Mouse (Mus musculus): Measurements from ENCODE around the gene Wdfy3. TPM values are rescaled to one million over a fixed set of nuclear protein-coding genes. Genes with fewer than 3 reads are reported as not detected.

Gene Wdfy3
- polyA plus RNA-seq, 1 experiment from 2014 or later, result 41.5 TPM

GRCm38 (mm10) chr5:101958941-101959340 lies 110.8 kb downstream of the Wdfy3 start:
- no peak for DNase-seq
- H3K27ac ChIP-seq (replicated peaks; ENCODE audit: low read depth, low read length), result no peak overlapping the region
- H3K9ac ChIP-seq (replicated peaks; ENCODE audit: low read length), result no peak overlapping the region
- H3K36me3 ChIP-seq (ENCODE audit: control insufficient read depth, insufficient read depth, low read length), result peaks cover 59% of the 10 kb centered on the region
- WGBS, result 95% methylated on average over 4 of the region's 4 CpGs
- no peak overlapping the region for H3K4me2 ChIP-seq (ENCODE audit: low read length)
- H3K4me3 ChIP-seq (replicated peaks; ENCODE audit: low read depth, low read length), result no peak overlapping the region
- no peaks in the 10 kb centered on the region for H3K9me3 ChIP-seq (ENCODE audit: control insufficient read depth, low read length)
- H3K27me3 ChIP-seq (ENCODE audit: control insufficient read depth, insufficient read depth, low read length), result no peaks in the 10 kb centered on the region
- H3K4me1 ChIP-seq (ENCODE audit: control insufficient read depth, insufficient read depth, low read length), result no peaks in the 10 kb centered on the region
- ATAC-seq (ENCODE audit: low FRiP score, low TSS enrichment), result no peak

- H3K27ac ChIP-seq (replicated peaks; ENCODE audit: low read depth, low read length), result no peak overlapping the region
Measured at GRCm38 (mm10) chr5:101957419-101957818, 112.3 kb downstream of the Wdfy3 start.

GRCm38 (mm10) chr5:101954393-101955340 lies 115.1 kb downstream of the Wdfy3 start:
- DNase-seq (no peak), ATAC-seq (ENCODE audit: low FRiP score, low TSS enrichment) (no peak)
- no peak overlapping the region for H3K9ac ChIP-seq (replicated peaks; ENCODE audit: low read length)
- H3K4me2 ChIP-seq (ENCODE audit: low read length), result no peak overlapping the region
- no peak overlapping the region for H3K4me3 ChIP-seq (replicated peaks; ENCODE audit: low read depth, low read length)
- H3K27ac ChIP-seq (replicated peaks; ENCODE audit: low read depth, low read length), result no peak overlapping the region
- H3K36me3 ChIP-seq (ENCODE audit: control insufficient read depth, insufficient read depth, low read length), result peaks cover 73% of the 10 kb centered on the region
- WGBS, result 92% methylated on average over 16 of the region's 16 CpGs
- no peaks in the 10 kb centered on the region for H3K4me1 ChIP-seq (ENCODE audit: control insufficient read depth, insufficient read depth, low read length)
- H3K27me3 ChIP-seq (ENCODE audit: control insufficient read depth, insufficient read depth, low read length), result no peaks in the 10 kb centered on the region
- no peaks in the 10 kb centered on the region for H3K9me3 ChIP-seq (ENCODE audit: control insufficient read depth, low read length)

More at GRCm38 (mm10) chr5:101957419-101957818, 112.3 kb downstream of the Wdfy3 start:
- no peaks in the 10 kb centered on the region for H3K4me1 ChIP-seq (ENCODE audit: control insufficient read depth, insufficient read depth, low read length)
- no peaks in the 10 kb centered on the region for H3K27me3 ChIP-seq (ENCODE audit: control insufficient read depth, insufficient read depth, low read length)
- no peak for DNase-seq
- WGBS, result 94% methylated on average over 8 of the region's 8 CpGs
- H3K36me3 ChIP-seq (ENCODE audit: control insufficient read depth, insufficient read depth, low read length), result peaks cover 64% of the 10 kb centered on the region
- no peak overlapping the region for H3K9ac ChIP-seq (replicated peaks; ENCODE audit: low read length)
- H3K9me3 ChIP-seq (ENCODE audit: control insufficient read depth, low read length), result no peaks in the 10 kb centered on the region
- H3K4me2 ChIP-seq (ENCODE audit: low read length), result no peak overlapping the region
- no peak overlapping the region for H3K4me3 ChIP-seq (replicated peaks; ENCODE audit: low read depth, low read length)
- ATAC-seq (ENCODE audit: low FRiP score, low TSS enrichment), result no peak

- H3K9ac ChIP-seq (replicated peaks; ENCODE audit: low read length), result no peak overlapping the region
- 91% methylated on average over 1 of the region's 1 CpGs for WGBS
- H3K4me1 ChIP-seq (ENCODE audit: control insufficient read depth, insufficient read depth, low read length), result no peaks in the 10 kb centered on the region
- ATAC-seq (ENCODE audit: low FRiP score, low TSS enrichment) (no peak), DNase-seq (no peak)
- H3K27me3 ChIP-seq (ENCODE audit: control insufficient read depth, insufficient read depth, low read length), result no peaks in the 10 kb centered on the region
- no peak overlapping the region for H3K4me3 ChIP-seq (replicated peaks; ENCODE audit: low read depth, low read length)
- H3K4me2 ChIP-seq (ENCODE audit: low read length), result no peak overlapping the region
- H3K9me3 ChIP-seq (ENCODE audit: control insufficient read depth, low read length), result no peaks in the 10 kb centered on the region
- peaks cover 79% of the 10 kb centered on the region for H3K36me3 ChIP-seq (ENCODE audit: control insufficient read depth, insufficient read depth, low read length)
- H3K27ac ChIP-seq (replicated peaks; ENCODE audit: low read depth, low read length), result no peak overlapping the region
Measured at GRCm38 (mm10) chr5:101951918-101952317, 117.8 kb downstream of the Wdfy3 start.

- H3K4me3 ChIP-seq (replicated peaks; ENCODE audit: low read depth, low read length), result no peak overlapping the region
- H3K36me3 ChIP-seq (ENCODE audit: control insufficient read depth, insufficient read depth, low read length), result peaks cover 77% of the 10 kb centered on the region
- H3K4me2 ChIP-seq (ENCODE audit: low read length), result no peak overlapping the region
- 75% methylated on average over 8 of the region's 8 CpGs for WGBS
- no peak overlapping the region for H3K9ac ChIP-seq (replicated peaks; ENCODE audit: low read length)
- H3K4me1 ChIP-seq (ENCODE audit: control insufficient read depth, insufficient read depth, low read length), result no peaks in the 10 kb centered on the region
- H3K27me3 ChIP-seq (ENCODE audit: control insufficient read depth, insufficient read depth, low read length), result no peaks in the 10 kb centered on the region
- H3K9me3 ChIP-seq (ENCODE audit: control insufficient read depth, low read length), result no peaks in the 10 kb centered on the region
- no peak overlapping the region for H3K27ac ChIP-seq (replicated peaks; ENCODE audit: low read depth, low read length)
- ATAC-seq (ENCODE audit: low FRiP score, low TSS enrichment), result no peak
- DNase-seq, result no peak
Measured at GRCm38 (mm10) chr5:101949323-101949722, 120.4 kb downstream of the Wdfy3 start.

- Histone ChIP-seq H3K4me1 (ENCODE audit: control insufficient read depth, insufficient read depth, low read length) (no peaks in the 10 kb centered on the region), H3K27ac (replicated peaks; ENCODE audit: low read depth, low read length) (no peak overlapping the region), H3K4me3 (replicated peaks; ENCODE audit: low read depth, low read length) (no peak overlapping the region), H3K36me3 (ENCODE audit: control insufficient read depth, insufficient read depth, low read length) (peaks cover 78% of the 10 kb centered on the region), H3K9me3 (ENCODE audit: control insufficient read depth, low read length) (no peaks in the 10 kb centered on the region), H3K27me3 (ENCODE audit: control insufficient read depth, insufficient read depth, low read length) (no peaks in the 10 kb centered on the region), H3K4me2 (ENCODE audit: low read length) (no peak overlapping the region), H3K9ac (replicated peaks; ENCODE audit: low read length) (no peak overlapping the region)
- ATAC-seq (ENCODE audit: low FRiP score, low TSS enrichment) (no peak), DNase-seq (no peak)
- 88% methylated on average over 7 of the region's 7 CpGs for WGBS
Measured at GRCm38 (mm10) chr5:101948641-101949040, 121.1 kb downstream of the Wdfy3 start.

- Histone ChIP-seq H3K9ac (replicated peaks; ENCODE audit: low read length) (no peak overlapping the region), H3K36me3 (ENCODE audit: control insufficient read depth, insufficient read depth, low read length) (peaks cover 87% of the 10 kb centered on the region), H3K4me2 (ENCODE audit: low read length) (no peak overlapping the region), H3K9me3 (ENCODE audit: control insufficient read depth, low read length) (no peaks in the 10 kb centered on the region), H3K4me1 (ENCODE audit: control insufficient read depth, insufficient read depth, low read length) (no peaks in the 10 kb centered on the region), H3K27ac (replicated peaks; ENCODE audit: low read depth, low read length) (no peak overlapping the region), H3K27me3 (ENCODE audit: control insufficient read depth, insufficient read depth, low read length) (no peaks in the 10 kb centered on the region), H3K4me3 (replicated peaks; ENCODE audit: low read depth, low read length) (no peak overlapping the region)
- ATAC-seq (ENCODE audit: low FRiP score, low TSS enrichment) (no peak), DNase-seq (no peak)
- 95% methylated on average over 5 of the region's 5 CpGs for WGBS
Measured at GRCm38 (mm10) chr5:101945731-101946130, 124.0 kb downstream of the Wdfy3 start.

- no peak overlapping the region for H3K4me2 ChIP-seq (ENCODE audit: low read length)
- H3K4me3 ChIP-seq (replicated peaks; ENCODE audit: low read depth, low read length), result no peak overlapping the region
- DNase-seq (no peak), ATAC-seq (ENCODE audit: low FRiP score, low TSS enrichment) (no peak)
- no peaks in the 10 kb centered on the region for H3K4me1 ChIP-seq (ENCODE audit: control insufficient read depth, insufficient read depth, low read length)
- 96% methylated on average over 13 of the region's 13 CpGs for WGBS
- no peaks in the 10 kb centered on the region for H3K9me3 ChIP-seq (ENCODE audit: control insufficient read depth, low read length)
- H3K27ac ChIP-seq (replicated peaks; ENCODE audit: low read depth, low read length), result no peak overlapping the region
- no peaks in the 10 kb centered on the region for H3K27me3 ChIP-seq (ENCODE audit: control insufficient read depth, insufficient read depth, low read length)
- H3K36me3 ChIP-seq (ENCODE audit: control insufficient read depth, insufficient read depth, low read length), result peaks cover 84% of the 10 kb centered on the region
- H3K9ac ChIP-seq (replicated peaks; ENCODE audit: low read length), result no peak overlapping the region
Measured at GRCm38 (mm10) chr5:101937909-101938596, 131.7 kb downstream of the Wdfy3 start.
